Mouse (Mus musculus) lung, adult 2 months (tissue): ENCODE measurements around the gene Atad1. TPM values are rescaled to one million over a fixed set of nuclear protein-coding genes. Genes with fewer than 3 reads are reported as not detected.

ENCODE experiments used
- DNase-seq: peaks from one replicate; pipeline ENCODE4 v3.0.0; 2022
- H3K4me1 ChIP-seq: fragments of 200-500 bp; 2 replicates; pipeline ENCODE4 v1.6.1; 2011; ENCODE audit warnings: low read length; ENCODE audit not compliant: control insufficient read depth, insufficient read depth
- H3K4me3 ChIP-seq: fragments of 200-500 bp; replicated peaks from 2 replicates; pipeline ENCODE3; 2011; ENCODE audit warnings: low read depth, mild to moderate bottlenecking, control low read depth, low read length; ENCODE audit errors: extremely low read depth
- CTCF ChIP-seq: fragments of 200-500 bp; IDR thresholded peaks from 2 replicates; pipeline ENCODE4 v1.5.1; 2011; ENCODE audit warnings: mild to moderate bottlenecking, low read length, control low read depth; ENCODE audit not compliant: insufficient read depth
- POLR2A ChIP-seq: fragments of 200-500 bp; IDR thresholded peaks from 2 replicates; pipeline ENCODE4 v1.6.1; 2011; ENCODE audit warnings: low read depth, mild to moderate bottlenecking, control low read depth, low read length, borderline replicate concordance; ENCODE audit errors: extremely low read depth
- WGBS: fragments of 180-500 bp; shearing (Covaris S2); methylation state at CpG from one replicate; pipeline ENCODE4 v1.1.7; 2018; 5-methylcytosine and 5-hydroxymethylcytosine counted together
- polyA plus RNA-seq: library from polyadenylated mRNA; depleted of rRNA; stranded (reverse); fragments of >200 nt; gene quantifications from 2 replicates; pipeline ENCODE4 v1.2.3, GENCODE M21; 2012

The Atad1 gene
- polyA plus RNA-seq, 1 experiment: 14.0 TPM

DNA sequence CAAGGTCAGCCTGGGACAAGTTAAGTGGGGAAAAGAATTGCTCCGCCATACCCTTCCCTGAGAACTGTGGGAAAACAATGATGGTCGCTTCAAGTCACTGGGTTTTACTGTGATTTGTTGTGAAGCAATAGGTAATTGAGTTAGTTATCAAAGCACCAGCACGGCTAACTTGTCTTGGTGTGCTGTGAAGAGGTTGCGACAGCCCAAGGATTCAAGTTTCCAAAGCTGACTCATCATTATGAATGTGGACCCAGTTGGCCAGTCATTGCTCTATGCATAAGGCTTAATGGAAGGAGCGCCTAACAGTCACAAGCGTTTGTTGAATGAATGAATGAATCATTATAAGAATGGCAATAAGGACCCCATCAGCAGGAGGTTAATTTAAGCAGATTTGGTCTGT lies 12.8 kb upstream of the Atad1 start:
- Histone ChIP-seq H3K4me3 (no peak overlapping the region), H3K4me1 (peaks cover 2% of the 10 kb centered on the region; the same call in 1 of the 2 replicates)
- DNase-seq: no peak
- TF ChIP-seq POLR2A: no peak
- 89% methylated on average over 6 of the region's 6 CpGs for whole genome bisulfite sequencing

DNA sequence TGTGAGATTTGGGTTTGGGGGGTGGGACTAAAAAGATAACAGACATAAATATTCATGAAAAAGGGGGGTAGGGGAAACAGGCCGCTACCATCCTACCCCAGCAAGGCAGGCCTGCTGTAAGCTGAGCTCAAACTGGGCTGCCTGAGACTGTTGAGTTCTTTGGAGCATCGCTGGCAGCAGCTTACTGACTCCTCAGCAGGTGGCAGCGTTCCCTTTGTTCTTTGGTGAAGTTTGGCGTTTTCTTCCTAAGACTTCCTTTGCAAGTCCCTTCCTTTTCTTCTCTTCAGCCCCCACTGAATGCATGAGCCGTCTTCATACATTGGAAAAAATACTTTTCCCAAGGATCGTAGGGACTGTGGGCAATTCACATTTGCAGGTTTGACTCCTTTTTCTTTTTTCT lies 9.8 kb upstream of the Atad1 start:
- DNase-seq: no peak
- no peak overlapping the region for H3K4me3 ChIP-seq
- TF ChIP-seq POLR2A: no peak
- TF ChIP-seq CTCF: peak; percentile 67
- WGBS: 23% methylated on average over 6 of the region's 6 CpGs
- no peaks in the 10 kb centered on the region for H3K4me1 ChIP-seq

DNA sequence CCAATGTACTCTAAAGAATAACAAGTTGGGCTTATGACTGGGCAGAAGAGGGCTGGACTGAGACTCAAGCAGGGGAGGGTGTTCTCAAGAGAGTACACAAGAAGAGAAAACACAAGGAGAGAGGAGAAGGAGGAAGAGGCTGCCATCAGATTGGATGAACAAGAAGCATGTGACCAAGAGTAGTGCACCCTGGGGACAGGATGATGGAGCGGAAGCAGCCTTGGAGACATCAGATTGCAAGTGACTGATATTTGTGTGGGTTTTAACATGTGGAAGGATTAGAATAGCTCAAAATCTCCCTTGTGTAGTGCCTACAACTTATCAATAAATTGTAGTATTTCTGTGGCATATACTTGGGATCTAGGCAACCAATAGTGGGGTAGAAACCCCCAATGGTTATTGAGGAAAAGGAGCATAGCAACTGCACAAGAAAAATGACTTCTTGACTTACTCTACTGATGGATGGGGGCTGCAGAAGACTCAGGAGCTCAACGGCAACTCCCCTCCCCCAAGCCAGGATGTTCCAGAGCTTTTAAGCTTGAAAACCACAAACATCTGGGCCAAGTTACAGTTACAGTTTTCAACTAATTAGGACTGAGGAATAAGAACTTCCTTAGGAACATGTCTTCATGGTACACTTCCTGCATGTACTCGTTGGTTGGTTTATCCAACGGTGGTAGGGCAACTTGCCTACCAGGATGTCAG lies 1.2 kb upstream of the Atad1 start:
- Histone ChIP-seq H3K4me3 (no peak overlapping the region), H3K4me1 (no peaks in the 10 kb centered on the region)
- TF ChIP-seq POLR2A (no peak), CTCF (no peak)
- 67% methylated on average over 4 of the region's 4 CpGs for WGBS
- no peak for DNase-seq

DNA sequence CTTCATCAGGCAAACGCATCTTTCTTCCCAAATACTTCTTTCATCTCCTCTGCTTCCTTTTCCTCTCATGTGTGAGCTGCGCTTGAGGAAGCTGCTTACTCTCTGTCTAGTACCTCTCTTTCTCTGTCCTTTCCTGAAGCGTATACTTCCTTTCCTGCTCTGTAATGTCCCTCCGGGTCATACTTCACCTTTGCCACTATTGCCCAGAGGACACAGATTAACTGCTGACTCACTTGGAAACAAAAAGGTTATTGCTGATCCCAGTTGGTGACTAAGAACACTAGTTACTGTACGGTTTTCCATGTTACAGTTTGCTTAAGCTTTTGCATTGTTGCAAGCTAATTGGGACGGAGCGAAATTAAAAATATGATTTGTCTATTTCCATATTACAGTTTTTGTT lies 1.7 kb downstream of the Atad1 start:
- WGBS: 68% methylated on average over 7 of the region's 7 CpGs
- no peak for TF ChIP-seq CTCF
- no peak for TF ChIP-seq POLR2A
- Histone ChIP-seq H3K4me1 (no peaks in the 10 kb centered on the region), H3K4me3 (no peak overlapping the region)
- DNase-seq: no peak

DNA sequence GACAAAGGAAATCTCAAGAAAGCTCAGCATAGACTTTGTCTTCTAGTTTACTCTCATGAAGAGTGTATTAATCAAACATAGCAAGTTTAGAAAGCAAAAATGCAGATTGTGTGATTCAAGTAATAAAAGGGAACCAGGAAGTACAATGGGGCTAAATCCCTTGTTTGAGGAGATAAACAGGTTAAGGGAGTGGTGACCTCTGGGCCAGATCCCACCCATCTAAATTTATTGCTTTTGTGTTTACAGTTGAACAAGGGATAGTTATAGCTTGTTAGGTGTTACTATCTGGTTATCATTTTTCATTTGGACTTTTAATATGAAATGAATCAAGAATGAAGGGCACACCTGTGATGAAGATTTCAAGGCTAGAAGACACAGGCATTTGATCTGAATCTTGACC lies 6.7 kb downstream of the Atad1 start:
- DNase-seq: no peak
- Histone ChIP-seq H3K4me1 (no peaks in the 10 kb centered on the region), H3K4me3 (no peak overlapping the region)
- no peak for TF ChIP-seq POLR2A
- TF ChIP-seq CTCF: no peak

DNA sequence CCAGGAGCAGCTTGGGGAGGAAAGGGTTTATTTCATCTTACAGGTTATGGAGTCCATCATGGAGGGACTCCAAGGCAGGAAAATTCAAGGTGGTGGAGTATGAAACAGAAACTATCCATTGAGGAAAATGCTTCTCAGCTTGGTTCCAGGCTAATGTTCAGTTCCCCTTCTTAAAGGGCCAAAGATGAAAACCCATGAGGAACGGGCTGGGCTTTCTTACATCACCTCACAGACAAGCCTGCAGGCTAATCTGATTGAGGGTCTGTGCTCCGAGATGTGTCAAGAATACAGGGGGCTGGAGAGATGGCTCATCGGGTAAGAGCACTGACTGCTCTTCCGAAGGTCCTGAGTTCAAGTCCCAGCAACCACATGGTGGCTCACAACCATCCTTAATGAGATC lies 9.8 kb downstream of the Atad1 start:
- 75% methylated on average over 4 of the region's 4 CpGs for WGBS
- H3K4me3 ChIP-seq: no peak overlapping the region
- DNase-seq: no peak
- H3K4me1 ChIP-seq: no peaks in the 10 kb centered on the region
- TF ChIP-seq CTCF: no peak
- TF ChIP-seq POLR2A: no peak

DNA sequence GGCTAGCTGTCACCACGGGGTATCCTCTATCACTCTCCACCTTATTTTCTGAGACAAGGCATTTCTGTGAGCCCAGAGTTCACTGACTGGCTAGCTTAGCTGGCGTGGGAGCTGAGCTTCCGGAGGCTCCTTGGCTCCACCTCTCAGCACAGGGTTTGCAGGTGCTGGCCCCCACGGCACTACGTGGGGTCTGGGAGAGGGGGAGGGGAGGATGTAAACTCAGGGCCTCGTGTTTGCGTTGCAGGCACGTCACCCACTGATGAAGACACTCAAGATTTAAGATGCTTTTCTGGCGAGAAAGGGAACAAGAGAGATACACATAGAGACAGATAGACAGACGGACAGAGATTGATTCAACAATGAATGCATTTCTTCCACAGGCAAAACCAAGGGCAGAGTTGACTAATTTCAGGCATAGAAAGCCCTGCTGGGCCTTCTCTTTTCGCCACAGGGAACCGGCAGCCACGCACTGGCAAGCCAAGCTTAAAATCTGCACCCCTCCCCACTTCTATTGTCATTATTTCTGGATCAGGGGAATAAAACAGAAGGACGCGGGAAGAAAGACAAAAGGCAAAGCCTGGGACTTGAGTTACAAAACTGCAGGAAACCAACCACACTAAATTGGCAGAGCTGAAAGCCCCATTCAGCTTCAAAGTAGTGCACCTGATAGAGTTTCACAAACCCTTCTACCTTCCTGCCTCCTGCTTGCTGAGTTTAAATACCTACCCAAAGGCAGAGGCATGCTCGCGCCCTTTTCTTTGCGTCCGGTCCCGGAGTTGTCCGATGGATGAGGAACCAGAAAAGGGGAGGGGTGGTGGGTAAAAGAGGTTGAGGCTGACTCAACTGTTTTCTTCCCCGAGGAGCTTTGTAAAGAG lies 12.9 kb downstream of the Atad1 start:
- TF ChIP-seq POLR2A: no peak
- no peak for TF ChIP-seq CTCF
- DNase-seq: no peak
- H3K4me1 ChIP-seq: no peaks in the 10 kb centered on the region
- 12% methylated on average over 22 of the region's 22 CpGs for WGBS
- H3K4me3 ChIP-seq: no peak overlapping the region

DNA sequence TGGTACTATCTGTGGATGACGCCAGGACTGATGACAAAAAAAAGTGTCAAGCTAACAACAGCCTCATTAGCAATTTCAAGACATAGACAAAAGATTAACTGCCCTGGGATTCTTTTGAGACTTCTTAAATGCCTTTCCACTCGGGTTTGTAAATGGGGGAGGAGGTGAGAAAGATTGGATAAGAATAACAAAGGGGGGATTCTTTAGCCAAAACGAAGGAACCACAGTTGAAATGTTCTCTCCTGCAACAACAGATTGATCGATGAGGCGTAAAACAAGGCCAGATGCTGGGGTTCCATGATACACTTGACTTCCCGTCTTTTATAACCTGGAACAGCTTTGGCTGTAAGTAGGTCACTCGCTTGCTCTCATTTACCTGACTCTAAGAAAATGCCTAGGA lies 15.8 kb downstream of the Atad1 start:
- TF ChIP-seq POLR2A: no peak
- no peak for TF ChIP-seq CTCF
- no peaks in the 10 kb centered on the region for H3K4me1 ChIP-seq
- no peak for DNase-seq
- no peak overlapping the region for H3K4me3 ChIP-seq
- WGBS: 53% methylated on average over 7 of the region's 7 CpGs

DNA sequence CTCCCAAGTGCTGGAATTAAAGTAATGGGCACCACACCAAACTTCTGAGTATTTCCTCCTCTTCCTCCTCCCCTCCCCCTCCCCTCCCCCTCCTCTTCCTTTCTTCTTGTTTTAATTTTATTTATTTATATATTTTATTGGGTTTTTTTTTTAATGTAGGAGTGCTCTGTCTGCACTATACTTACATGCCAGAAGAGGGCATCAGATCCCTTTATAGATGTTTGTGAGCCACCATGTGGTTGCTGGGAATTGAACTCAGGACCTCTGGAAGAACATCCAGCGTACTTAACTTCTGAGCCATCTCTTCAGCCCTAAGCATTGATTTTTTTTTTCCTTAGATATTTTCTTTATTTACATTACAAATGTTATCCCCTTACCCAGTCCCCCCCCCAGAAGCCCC lies 19.3 kb downstream of the Atad1 start:
- 93% methylated on average over 1 of the region's 1 CpGs for WGBS

DNA sequence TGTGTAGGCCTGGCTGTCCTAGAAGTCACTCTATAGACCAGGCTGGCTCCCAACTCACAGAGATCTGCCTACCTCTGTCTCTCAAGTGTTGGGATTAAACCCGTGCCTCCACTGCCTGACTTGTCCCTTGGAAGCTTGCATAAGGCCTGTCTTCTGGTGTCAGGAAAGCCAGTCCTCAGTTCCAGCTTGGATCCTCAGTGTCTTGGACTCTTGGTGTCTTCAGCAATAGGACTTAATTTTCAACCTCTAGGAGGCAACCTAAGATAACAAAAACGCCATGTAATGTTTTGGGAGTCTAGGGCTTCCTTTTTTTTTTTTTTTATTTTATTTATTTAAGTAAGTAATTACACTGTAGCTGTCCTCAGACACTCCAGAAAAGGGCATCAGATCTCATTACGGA lies 22.0 kb downstream of the Atad1 start:
- H3K4me1 ChIP-seq: no peaks in the 10 kb centered on the region; the same call in 1 of the 2 replicates
- no peak for TF ChIP-seq CTCF
- no peak for TF ChIP-seq POLR2A
- DNase-seq: no peak
- WGBS: 41% methylated on average over 3 of the region's 3 CpGs
- no peak overlapping the region for H3K4me3 ChIP-seq

More for the DNA sequence above, 19.3 kb downstream of the Atad1 start:
- TF ChIP-seq CTCF (no peak), POLR2A (no peak)
- Histone ChIP-seq H3K4me1 (no peaks in the 10 kb centered on the region), H3K4me3 (no peak overlapping the region)
- DNase-seq: no peak
